Mouse (Mus musculus): ENCODE measurements around the gene Kdm1a.
A peak's percentile ranks its signal among the peaks of the same experiment; 100 is the strongest.

Kdm1a gene

DNA sequence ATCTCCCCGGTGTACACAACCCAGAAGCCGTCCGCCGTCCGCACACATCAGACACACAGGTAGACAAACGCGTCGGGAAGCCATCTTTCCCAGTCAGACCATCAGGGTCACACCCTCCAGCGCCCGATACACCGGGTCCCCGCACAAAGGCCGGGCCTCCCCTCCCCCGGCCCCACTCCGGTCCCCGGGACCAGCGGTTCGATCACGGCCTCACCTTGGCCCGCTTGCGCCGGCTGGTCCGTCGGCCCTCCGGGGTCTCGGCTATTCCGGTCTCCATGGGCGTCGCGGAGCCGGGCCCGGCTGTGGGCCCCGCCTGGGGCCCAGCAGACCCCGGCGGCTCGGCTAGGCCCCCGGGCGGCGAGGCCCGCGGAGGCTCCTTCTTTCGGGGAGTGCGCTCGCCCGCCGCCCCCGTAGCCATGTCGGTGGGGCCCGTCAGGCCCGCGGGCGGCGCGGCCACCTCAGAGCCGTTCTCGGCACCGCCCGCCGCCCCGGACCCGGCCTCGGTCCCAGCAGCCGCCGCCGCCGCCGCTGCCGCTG is 437 bp downstream of the Kdm1a start:
- peak; percentile 36 for DNase-seq (ENCODE audit: low spot score)

DNA sequence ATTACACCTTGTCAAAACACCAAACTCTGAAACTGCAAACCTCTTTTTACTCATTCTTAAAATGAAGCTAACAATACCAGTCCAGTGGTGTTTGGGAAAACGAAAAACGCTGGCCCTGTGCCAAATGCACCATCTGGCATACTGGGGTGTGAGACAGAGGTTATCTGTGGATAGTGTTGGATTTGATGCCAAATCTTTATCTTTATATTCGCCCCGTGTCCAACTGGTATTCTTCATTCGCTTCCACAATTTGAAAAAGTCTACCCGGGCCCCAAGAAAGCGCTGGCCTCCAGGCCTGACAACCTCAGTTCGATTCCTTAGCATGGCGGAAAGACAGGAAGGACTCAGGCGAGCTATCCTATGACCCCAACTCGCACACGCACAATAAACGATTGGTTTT is 1.0 kb downstream of the Kdm1a start:
- DNase-seq (ENCODE audit: low spot score), result peak; percentile 55

DNA sequence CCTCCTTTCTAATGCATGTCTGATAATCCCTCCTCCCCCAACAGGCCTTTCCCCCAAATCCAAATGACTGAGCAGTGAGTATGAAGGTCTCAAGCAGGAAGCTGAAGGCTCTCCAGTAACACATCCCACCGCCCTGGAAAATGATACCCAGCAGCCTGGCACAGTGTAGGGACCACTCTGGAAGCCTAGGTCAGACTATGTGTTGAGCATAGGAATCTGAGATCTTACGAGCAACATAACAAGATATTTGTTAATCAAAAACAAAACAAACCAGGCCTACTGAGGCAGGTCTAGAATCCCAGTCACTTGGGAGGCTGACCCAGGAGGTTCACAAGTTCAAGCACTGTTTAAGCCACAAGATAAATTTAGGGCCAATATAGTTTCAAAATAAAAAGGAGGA is 2.0 kb downstream of the Kdm1a start:
- no peak for DNase-seq (ENCODE audit: low spot score)

DNA sequence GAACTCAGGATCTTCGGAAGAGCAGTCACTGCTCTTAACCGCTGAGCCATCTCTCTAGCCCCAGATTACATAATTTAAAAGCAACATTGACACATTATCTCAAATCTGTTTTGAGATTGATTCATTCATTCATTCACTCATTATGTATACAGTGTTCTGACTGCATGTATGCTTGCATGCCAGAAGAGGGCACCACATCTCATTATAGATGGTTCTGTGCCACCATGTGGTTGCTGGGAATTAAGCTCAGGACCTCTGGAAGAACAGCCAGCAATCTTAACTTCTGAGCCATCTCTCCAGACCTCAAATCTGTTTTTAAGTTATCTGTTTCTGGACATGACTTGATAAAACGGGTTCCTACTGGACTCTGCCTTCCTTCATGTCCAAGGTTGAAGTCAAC is 2.7 kb downstream of the Kdm1a start:
- no peak for DNase-seq (ENCODE audit: low spot score)

DNA sequence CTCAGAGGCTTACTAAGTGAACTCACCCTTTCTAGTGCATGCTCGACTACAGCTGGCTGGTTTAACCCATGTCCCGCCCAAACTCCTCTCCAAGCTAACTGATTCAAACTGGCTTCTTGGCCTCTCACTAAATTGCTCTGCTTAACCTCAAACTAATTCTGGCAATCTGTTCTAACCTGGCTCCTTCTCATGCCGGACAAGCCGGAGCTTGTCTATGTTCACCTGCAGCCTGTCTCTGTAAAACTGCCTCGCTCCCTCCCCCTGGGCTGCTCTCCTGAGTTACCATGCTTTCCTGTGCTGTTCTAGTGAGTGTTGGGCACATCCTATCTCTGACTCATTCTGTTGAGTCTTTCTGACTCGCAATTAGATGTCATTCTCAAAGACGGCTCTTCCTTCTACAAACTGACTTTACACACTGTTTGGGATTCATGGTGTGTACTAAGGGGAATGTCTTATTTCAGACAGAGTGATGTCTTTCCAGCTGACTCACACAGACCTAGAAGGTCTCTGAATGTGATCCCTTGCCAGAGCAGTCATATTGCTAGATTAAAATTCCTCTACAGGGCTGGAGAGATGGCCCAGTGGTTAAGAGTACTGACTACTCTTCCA is 4.2 kb downstream of the Kdm1a start:
- no peak for DNase-seq (ENCODE audit: low spot score)

DNA sequence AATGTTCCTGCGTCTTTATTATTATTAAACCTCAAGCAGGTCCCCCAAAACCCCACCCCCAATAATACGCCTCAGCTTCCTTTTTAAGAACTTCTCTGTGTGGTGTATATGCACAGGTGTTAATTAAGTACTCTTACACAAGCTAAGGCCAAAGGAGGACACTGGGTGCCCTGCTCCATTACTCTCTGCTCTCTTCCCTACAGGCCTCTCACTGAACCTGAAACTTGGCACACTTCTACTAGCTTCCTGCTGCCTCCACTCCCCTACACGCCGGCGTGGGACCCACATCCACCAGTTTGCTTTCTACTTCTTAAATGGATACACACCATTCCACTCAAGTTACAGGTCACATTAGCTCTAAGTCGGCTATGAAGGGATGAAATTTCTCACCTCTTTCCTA is 7.3 kb downstream of the Kdm1a start:
- no peak for DNase-seq (ENCODE audit: low spot score)

DNA sequence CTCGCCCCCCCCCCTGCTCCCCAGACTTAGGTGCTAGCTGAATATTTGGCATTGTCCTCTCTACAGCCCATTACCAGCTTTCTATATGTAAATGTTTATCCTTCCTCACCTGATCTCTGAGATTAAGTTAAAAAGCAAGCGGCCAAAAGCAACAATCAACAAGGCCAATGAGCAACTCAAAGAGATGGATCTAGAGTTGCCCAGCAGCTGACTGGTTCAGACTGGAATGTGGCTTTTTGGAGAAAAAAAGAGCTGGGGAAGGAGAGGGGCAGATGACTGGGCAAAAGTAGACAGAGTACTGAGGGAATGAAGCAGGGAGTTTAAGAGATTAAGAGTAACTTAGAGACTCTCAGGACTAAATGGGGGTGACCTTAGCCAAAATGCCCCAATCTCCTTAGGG is 8.5 kb downstream of the Kdm1a start:
- no peak for DNase-seq (ENCODE audit: low spot score)

DNA sequence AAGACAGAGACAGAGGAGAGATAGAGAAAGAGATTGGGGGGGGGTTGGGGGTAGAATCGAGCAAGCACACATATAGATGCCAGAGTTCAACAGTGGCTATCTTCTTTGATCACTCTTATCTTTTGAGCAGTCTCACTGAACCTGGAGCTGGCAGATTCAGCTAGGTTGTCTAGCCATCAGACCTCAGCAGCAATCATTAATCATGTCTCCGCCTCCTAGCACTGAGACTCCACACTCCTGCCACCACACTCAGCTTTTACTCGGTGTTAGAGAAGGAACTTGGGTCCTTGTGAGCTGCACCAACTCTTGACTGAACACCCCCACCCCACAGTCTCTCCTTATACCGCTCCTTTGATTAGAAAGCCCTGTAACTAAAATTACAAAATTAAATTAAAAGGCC is 10.4 kb downstream of the Kdm1a start:
- no peak for DNase-seq (ENCODE audit: low spot score)

DNA sequence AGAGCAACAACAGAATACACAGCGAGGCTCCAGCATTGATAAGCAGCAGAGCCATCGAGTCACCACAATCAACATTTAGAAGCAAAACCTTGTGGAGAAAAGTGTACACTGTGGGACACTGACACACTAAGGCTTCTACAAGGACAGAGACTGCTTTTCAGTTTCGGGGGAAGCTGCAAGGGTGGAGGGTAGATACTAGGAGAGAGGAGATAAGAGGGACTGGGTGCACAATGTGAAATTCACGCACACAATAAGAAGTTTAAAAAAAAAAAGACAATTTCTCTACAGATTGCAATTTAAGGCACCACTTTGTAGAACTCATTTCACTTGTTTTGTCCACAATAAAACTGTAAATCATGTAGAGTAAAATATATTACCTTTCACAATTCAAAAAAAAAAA is 14.5 kb downstream of the Kdm1a start:
- DNase-seq (ENCODE audit: low spot score), result no peak

DNA sequence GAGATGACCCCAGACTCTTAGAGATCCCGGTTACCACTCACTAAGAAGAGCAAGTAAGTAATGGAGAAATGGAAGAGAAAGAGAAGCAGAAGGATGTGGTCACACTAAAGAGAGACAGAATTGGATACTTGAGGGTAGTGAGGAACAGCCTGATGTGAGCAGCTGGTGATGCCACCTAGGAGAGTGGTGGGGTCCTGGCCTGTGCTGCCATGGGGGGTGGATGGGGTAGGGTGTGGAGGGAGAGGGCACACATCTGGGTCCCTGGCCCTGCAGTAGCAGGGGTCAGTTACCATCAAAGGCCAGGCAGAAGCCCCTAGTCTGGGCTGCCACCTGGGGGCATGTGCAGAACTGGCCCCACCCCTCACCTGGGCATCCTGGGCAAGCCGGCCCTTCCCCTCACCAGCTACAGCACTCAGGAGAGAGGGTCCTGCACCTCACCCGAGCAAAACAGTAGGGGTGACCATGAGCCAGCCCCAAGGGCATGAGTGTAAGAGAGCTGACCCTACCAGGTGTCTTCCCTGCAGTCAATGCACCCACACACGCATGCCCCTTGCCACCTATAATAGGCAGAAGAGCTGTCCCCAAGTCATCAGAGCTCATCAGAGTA is 15.2 kb downstream of the Kdm1a start:
- no peak for DNase-seq (ENCODE audit: low spot score)

DNA sequence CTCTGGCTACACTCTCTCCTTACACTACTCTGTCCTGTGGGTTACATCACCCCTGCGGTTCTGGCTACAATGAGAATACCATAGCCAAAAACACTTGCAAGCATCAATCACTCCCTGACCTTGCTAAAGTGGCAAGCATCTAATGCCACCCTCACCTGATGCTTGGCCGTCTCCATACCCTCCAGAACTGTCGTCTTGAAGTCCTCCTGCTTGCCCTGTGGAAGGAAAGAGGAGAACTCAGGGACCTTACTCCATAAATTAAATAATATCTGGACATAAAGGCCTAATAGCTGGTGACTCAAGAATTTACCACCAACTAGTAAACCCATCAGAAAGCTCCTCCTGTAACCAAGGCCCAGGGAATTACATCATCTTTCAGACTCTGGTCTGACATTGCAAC is 20.6 kb downstream of the Kdm1a start:
- DNase-seq (ENCODE audit: low spot score), result no peak

DNA sequence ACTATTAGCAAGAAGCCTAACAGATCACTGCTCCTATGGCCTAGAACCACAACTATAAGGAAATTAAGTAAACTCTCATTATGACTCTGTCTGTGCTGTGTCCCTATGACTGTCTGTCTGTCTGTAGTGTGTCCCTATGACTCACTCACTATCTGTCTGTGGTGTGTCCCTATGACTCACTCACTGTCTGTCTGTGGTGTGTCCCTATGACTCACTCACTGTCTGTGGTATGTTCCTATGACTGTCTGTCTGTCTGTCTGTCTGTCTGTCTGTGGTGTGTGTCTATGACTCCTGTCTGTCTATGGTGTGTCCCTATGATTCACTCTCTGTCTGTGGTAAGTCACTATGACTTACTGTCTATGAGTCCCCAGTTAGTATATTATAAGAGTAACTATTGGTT is 32.5 kb downstream of the Kdm1a start:
- no peak for DNase-seq (ENCODE audit: low spot score)

DNA sequence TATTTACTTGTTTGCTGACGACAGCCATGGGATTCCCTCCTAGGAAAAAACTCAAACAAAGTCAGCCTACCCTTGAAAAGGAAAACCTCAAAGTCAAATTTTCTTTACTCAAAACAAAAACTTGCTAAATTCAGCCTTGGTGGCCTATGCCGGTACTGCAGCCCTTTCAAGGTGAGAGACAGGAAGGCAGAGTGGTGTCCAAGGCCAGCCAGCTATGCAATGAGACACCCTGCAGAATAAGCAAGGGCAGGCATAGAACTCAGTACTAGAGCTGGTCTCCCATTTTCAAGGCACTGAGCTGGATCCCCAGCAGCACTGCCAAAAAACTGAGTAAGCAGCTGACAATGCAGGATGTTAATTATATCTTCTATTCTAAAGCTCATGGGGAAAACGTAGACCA is 33.9 kb downstream of the Kdm1a start:
- no peak for DNase-seq (ENCODE audit: low spot score)

DNA sequence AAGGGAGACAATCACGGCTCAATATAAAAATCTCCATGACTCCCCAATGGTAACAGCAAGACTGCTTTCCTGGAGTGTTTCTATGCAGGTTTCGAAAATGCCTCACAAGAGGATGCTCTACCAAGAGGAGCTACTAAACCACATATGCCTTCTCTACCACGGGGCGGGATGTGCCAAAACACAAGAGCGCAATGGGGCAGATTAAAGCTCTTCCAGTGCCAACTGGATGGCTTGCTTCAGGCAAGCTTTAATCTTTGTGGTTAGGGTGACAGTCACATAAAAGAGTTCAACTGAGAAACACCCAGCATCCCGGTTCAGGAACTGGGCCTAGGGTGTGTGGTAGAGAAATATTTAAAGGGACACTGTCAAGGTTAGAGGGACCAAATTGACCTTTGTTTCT is 39.8 kb downstream of the Kdm1a start:
- no peak for DNase-seq (ENCODE audit: low spot score)

DNA sequence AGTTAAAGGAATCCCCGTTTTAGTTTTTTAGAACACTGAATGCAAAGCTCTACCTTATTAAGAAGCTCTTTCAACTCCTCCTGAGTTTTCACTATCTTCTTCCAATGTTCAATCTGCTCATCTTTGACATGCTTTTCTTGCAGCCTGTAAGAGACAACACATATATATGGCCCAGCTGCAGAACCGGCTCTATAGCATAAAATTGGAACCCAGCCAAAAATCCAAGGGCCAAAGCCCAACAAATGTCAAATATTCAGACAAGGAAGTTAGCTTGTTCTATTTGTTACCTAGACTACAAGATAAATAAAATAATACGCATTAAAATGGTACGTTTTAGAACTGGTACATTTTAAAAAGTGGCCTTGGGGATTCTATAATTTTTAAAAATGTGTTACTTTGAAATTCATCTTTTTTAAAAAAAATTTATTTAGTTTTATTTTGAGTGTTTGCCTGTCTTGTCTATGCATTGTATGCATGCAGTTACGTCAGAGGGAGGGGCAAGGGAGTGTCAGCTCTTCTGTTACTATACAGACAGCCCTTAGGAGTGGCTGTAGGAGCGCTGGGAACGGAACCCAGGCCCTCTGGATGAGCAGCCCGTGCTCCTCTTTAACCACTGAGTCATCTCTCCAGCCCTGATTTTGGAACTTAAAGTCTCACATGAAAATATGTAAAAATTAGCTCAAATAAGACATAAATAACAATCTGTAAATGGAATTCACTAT is 42.1 kb downstream of the Kdm1a start:
- no peak for DNase-seq (ENCODE audit: low spot score)

DNA sequence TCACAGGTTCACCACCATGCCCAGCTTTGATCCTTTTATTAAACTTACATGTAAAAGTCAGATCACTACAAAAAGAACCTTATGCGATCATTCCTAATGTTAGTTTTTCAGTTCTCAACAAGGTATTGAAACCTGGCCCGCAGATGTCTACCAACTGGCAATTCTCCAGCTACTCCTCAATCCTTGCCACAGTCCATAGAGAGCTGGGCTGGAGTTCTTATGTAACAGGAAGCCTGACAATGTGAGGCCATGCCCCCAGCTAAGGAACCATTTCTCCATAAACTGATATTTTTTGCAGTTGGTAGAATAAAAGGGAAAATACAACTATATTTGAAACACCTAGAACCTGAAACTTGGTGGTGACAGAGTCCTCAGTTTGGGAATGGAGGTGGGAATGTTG is 42.8 kb downstream of the Kdm1a start:
- DNase-seq (ENCODE audit: low spot score), result no peak

DNA sequence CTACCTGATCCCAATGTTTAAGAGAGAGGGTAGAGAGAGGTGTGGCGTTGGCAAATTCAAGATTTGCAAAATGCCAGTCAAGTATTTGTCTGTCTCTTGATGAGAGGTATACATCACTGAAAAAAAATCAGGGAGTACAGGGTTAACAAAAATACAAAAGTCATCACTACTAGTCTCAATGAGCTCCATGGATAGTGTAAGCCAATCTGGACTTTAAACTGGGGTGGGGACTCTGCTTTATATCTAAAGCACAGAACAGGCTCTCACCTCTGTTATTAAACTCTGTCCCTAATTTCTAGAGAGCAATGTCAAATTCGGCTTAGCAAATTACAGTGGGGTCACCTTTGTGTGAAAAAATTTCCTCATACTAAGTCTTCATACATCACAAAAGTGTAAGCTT is 44.9 kb downstream of the Kdm1a start:
- DNase-seq (ENCODE audit: low spot score), result no peak

DNA sequence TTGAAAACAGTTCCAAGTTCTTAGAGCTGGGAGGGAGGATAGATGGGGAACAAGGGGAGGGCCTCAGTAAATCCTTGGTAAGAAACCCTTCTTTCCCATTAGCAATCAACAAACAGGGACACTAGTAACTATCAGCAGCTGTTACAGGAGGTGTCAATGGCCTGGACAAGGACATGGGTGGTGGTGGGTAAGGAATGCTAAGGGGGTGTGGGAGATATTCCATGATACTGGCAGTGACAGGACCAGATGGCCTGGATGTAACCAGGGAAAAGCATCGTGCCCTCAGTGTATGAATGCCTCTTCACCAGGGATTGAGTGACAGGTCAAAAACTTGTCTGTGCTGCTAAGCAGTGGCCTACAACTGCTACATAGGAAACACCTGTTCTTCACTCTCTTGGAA is 49.4 kb downstream of the Kdm1a start:
- DNase-seq (ENCODE audit: low spot score), result no peak

DNA sequence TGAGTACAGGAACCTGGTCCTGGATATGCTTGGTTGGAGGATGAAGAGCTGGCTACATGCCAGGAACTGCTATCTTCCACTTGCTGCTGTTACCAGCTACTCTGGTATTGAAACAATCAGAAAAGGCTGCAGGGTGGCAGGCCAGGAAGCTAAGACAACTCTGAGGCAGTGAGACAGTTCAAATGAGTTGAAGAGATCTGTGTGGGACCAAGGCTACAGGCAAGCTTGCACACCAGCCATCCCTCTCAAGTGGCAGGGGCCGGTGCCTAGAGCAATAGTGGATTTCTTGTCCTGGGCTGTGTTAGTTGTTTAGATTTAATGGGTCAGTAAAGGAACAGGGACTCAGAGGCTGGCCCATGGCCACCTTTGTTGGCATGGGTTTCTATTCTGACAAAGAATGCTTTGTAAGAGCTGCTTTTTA is 54.1 kb downstream of the Kdm1a start:
- no peak for DNase-seq (ENCODE audit: low spot score)

DNA sequence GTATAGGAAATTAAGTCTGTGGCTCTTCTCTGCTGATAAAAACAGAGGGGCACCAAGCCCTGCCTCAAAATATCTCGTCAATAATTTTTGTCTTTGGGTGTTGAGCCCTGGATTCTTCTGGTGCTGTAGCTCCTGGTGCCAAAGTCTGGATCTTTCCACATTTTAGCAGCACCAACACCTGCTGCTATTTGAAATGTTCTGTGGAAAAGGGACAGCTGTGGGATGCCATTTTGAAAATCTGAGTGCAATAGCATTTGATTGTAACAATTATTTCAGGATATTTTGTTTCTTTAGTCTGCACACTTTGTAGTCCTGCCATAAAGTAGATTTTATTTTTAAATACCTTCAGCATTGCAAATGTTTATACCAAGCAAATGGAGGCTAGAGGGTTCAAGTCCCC is 54.8 kb downstream of the Kdm1a start:
- DNase-seq (ENCODE audit: low spot score), result no peak

DNA sequence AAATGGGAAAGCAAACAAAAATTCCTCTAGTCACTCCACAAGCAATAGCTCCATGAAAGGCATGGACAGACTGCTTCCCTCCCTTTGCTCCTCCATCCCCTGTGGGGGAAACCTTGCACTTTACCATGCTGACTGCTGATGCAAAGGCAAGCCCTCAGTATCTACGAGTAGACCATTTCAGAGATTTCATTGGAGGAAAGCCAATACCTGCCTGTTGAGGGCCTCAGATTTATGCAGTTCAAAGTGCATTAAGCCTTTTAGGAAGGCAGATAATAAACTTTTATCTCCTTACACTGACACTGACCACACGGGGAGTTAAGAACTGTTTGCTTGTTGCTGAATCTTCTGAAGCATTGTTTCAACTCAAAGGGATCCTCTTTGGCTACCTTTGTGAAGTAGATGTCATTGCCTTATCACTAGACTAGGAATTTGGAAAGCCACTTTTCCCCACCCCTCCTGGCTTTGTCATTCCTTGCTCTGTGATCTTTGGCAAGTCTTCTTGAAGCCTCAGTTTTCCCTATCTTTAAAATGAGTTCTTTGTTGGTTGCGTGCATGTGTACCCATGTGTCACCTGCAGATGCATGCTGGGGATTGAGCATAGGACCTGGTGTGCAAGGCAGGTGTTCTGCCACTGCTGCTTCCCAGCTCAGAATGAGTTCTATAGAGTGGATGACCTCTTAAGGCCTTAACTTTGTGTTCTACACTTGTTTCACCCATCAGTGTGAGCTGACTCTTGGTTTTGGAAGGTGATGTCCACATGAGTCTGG is 56.1 kb downstream of the Kdm1a start:
- DNase-seq (ENCODE audit: low spot score), result no peak

DNA sequence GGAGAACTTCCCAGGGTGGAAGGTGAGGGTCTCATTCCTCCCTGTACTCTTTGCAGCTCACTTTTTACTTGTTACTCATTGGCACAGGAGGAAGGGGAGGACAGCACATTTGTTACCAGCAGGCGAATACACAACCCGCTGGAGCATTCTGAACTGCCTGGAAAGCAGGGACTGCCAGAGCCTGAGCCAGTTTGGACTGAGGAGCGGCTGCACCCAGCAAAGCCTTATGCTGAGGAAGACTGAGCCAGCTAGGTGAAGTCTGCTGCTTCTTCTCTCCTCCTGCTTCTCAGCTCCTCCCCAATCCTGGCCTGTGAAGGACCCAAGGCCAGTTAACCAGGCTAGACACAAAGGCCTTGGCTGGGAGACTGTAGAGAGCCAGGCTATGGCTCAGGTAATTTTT is 57.4 kb downstream of the Kdm1a start:
- DNase-seq (ENCODE audit: low spot score), result no peak

DNA sequence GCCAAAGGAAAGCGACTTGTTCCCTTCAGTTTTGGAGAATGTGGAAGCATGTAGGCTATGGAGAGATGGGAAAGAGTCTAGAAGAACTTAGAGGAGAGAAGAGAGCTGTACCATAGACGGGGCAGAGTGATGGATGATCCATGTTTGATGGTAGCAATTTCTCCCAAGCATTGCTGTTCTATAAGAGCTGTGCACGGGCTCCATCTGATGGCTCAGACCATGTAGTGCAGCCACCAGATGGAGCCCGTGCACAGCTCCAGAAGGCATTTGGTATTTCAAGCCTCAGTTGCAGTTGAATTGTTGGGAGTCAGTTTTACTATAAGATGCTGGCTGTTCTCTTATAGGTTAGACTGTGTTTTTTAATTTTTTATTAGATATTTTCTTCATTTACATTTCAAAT is 76.1 kb downstream of the Kdm1a start:
- DNase-seq (ENCODE audit: low spot score), result peak; percentile 48

Measured in urinary bladder, postnatal 25 days (tissue).